Mouse (Mus musculus): ENCODE data around the gene Rprd1b.
"Not testable (repeated sequence)": the region's sequence is repeated elsewhere in the genome, so short reads cannot be mapped to it uniquely, and the experiment has no call there.

Gene Rprd1b

GRCm38 (mm10) chr2:158040396-158040795 lies 12.1 kb downstream of the Rprd1b start:
- DNase-seq (ENCODE audit: low spot score in 2 of 2): no peak

DNA sequence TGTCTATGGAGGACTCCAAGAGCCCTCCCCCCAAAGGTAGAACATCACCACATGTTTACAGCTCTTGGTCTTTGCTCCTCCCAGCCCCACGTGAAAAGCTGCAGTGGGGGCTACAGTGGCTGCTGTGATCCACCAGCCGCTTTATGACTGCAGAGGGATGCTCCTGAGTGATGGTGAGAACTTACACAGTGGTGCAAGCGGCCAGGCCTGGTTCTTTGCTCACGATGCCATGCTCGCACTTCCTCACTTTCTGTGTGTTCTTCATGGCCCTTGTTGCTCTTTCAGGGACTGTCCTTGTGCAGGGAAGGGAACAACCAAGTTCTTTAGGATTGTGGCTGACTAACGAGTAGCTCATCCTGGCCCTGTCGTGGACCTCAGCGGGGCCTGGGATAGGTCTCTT lies 15.2 kb downstream of the Rprd1b start:
- DNase-seq (ENCODE audit: low spot score in 2 of 2): no peak

DNA sequence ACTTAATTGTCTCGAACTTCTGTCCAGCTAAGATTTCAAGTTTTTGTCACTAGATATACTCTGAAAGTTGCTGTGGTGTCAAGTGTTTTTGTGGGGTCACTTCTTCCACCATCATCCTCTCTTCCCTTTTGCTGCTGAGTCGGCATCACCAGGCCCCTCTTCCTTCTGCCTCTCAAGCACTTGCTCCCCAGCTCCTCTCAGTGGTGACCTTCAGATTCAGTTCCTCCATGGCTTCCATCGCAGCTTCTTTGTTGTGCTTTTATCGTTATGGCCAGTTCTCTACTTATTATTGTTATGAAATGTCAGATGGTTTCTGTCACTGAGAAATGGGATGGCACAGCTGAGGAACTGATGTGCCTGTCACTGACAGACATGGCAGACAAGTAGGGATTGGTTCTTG lies 17.9 kb downstream of the Rprd1b start:
- DNase-seq (ENCODE audit: low spot score in 2 of 2): no peak

DNA sequence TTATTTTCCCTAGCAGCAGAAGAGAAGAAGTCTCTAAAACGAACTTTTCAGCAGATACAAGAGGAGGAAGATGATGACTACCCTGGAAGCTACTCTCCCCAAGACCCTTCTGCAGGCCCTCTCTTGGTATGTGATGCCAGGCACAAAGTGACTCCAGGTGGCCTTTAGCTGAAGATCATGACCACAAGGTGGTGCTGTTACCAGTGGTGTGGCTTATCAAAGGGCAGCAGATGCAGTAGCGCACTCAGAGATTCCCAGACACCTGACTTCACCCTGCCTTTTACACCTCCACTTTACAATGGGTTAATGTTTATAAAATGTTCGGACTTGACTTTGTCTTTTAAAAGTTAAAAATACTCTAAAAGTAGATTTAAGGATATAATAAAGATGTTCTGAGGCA lies 19.6 kb downstream of the Rprd1b start:
- peak in 1 of 2 experiments; percentile 32 for DNase-seq (ENCODE audit: low spot score in 2 of 2)

GRCm38 (mm10) chr2:158048718-158049117 lies 20.4 kb downstream of the Rprd1b start:
- no peak for DNase-seq (ENCODE audit: low spot score in 2 of 2)

DNA sequence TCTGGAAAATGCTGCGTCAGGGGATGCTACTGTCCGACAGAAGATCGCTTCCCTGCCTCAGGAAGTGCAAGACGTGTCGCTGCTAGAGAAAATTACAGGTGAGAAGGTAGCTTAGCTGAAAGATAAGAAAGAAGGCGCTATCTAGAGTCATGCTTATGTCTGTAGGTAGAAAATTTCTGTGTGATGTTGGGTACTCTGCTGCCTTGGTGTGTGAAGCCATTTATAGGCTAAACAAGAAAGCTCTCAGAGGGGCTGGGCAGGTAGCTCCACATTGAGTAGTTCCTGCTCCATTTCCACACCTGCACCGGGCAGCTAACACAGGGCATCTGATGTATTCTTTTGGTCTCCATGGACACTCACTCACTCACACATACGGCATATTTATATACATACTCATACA lies 21.8 kb downstream of the Rprd1b start:
- no peak for DNase-seq (ENCODE audit: low spot score in 2 of 2)

DNA sequence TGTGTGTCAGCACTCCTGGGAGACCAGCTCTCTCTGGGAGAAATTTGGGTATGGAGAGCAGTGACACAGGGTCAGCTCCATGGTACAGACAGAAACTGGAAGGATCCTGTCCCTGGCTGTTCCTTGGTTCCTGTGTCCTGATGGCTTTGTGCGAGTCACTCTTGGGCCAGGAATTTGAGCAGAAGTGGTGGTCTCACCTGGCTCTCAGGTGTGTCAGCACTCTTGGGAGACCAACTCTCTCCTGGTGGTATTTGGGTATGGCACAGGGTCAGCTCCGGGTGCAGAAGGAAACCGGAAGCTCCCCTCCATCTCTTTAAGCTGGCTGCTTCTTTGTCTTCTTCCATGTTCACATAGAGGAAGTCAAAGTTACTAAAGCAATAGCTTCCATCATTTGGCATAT lies 26.3 kb downstream of the Rprd1b start:
- no peak for DNase-seq (ENCODE audit: low spot score in 2 of 2)

GRCm38 (mm10) chr2:158055383-158055782 lies 27.1 kb downstream of the Rprd1b start:
- not testable (repeated sequence) for DNase-seq (ENCODE audit: low spot score in 2 of 2)

DNA sequence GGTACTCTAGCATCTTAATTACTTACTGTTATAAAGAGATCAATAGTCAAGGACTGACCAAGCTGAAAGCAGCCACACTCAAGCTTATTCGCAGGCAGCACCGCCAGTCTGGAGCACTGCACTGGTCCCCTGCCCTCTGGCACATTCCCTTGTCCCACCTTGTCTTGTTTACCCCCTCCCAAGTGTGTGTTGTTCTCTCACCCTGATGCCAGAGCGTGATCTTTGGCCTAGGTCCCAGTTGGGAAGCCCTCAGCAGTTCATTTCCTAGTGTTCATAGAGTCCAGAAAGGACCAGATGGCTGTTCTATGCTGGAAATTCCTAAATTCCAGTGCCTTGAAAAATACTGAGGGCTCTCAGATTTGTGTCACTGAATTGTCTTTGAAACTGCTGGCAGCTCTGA lies 28.7 kb downstream of the Rprd1b start:
- DNase-seq (ENCODE audit: low spot score in 2 of 2): no peak

GRCm38 (mm10) chr2:158058534-158058933 lies 30.2 kb downstream of the Rprd1b start:
- peak in 1 of 2 experiments; percentile 26 for DNase-seq (ENCODE audit: low spot score in 2 of 2)

GRCm38 (mm10) chr2:158059666-158060105 lies 31.4 kb downstream of the Rprd1b start:
- no peak for DNase-seq (ENCODE audit: low spot score in 2 of 2)

DNA sequence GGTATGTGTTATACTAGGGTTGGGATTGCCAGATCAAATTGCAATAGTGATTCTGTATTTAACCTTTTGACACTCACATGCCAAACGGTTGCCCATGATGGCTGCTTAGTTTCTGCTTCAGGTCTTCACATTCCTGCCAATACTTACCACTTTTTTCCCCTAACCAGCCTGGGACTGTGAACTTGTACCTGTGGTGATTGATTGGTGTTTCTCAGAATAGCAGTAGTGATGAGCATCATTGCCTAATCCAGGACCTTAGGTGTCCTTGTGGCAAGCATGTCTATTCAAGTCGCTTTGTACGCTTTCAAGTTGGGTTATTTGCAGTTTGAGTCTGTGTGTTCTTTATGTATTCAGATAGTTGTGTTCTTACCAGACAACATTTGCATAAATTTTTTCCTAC lies 34.7 kb downstream of the Rprd1b start:
- no peak for DNase-seq (ENCODE audit: low spot score in 2 of 2)

- no peak for DNase-seq (ENCODE audit: low spot score in 2 of 2)
Observed at GRCm38 (mm10) chr2:158064571-158065048, 36.3 kb downstream of the Rprd1b start.

DNA sequence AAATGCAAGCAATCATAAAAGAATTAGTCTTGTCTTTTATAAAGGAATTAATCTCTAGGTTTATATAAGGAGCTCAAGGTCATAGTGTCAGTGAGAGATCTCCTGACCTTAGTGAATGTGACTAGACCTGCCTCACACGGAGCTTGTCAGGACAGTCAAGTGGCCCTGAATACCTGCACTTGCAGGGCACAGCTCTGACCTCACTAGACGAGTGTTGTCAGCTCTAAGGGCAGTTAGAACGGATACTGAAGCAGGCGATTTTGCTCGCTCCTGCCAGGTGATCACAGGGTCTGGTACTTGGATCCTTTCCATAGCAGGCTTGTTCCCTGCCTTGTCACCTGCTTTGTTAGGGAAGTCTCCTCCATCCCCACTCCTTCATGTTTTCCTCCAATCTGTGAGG lies 36.8 kb downstream of the Rprd1b start:
- DNase-seq (ENCODE audit: low spot score in 2 of 2): no peak

GRCm38 (mm10) chr2:158066456-158066855 lies 38.2 kb downstream of the Rprd1b start:
- DNase-seq (ENCODE audit: low spot score in 2 of 2): no peak

GRCm38 (mm10) chr2:158067260-158067824 lies 39.0 kb downstream of the Rprd1b start:
- DNase-seq (ENCODE audit: low spot score in 2 of 2): no peak

- no peak for DNase-seq (ENCODE audit: low spot score in 2 of 2)
Observed at GRCm38 (mm10) chr2:158068444-158068971, 40.2 kb downstream of the Rprd1b start.

GRCm38 (mm10) chr2:158070885-158071632 lies 42.8 kb downstream of the Rprd1b start:
- DNase-seq (ENCODE audit: low spot score in 2 of 2): no peak

- DNase-seq (ENCODE audit: low spot score in 2 of 2): no peak
Observed at GRCm38 (mm10) chr2:158071633-158071995, 43.3 kb downstream of the Rprd1b start.

GRCm38 (mm10) chr2:158074835-158075234 lies 46.5 kb downstream of the Rprd1b start:
- no peak for DNase-seq (ENCODE audit: low spot score in 2 of 2)

DNA sequence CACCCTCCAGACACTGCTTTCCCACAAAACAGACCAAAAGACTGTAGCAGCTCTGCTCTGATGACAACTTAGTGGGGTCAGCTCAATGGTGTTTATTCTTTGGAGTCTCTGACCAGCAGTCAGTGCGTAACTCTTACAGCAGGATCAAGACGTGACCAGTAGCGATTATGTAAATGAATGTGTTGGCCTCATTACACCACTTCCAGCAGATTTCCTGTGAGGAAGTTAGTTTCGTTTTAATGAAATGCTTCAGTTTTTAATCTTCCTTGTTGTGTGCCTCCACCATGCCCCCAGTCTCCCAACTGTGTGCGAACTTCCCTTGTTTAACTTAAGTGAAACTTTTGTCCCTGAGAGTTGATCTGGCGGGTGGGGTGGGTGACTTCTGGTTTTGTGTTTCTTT lies 48.4 kb downstream of the Rprd1b start:
- DNase-seq (ENCODE audit: low spot score in 2 of 2): no peak

- DNase-seq (ENCODE audit: low spot score in 2 of 2): no peak
Observed at GRCm38 (mm10) chr2:158077981-158078380, 49.7 kb downstream of the Rprd1b start.

DNA sequence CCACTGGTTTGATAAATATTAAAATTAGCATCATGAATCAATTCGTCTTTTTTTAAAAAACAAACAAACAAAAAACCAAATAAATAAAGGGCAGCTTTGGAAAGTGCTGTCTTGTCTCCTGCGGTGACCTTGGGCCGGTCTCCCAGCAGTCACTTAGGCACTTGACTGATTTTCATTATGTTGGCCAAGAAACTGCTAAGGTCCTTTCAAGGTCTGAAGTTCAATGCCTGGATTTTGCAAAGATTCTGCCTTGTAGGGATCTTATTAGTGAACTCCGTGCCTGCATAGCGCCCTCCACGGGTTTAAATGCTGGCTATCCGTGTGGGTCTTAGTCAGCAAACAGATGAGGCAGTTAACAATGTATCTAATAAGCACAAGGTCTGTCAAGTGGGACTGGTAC lies 50.7 kb downstream of the Rprd1b start:
- DNase-seq (ENCODE audit: low spot score in 2 of 2): no peak
